Mouse (Mus musculus) heart, adult 2 months (tissue): ENCODE measurements around the gene Perm1.

Experiments used
- CTCF ChIP-seq: fragments of 200-600 bp; IDR thresholded peaks from 2 replicates; pipeline ENCODE4 v1.8.1; 2022; ENCODE audit warnings: antibody characterized with exemption, mild to moderate bottlenecking, moderate library complexity
- EP300 ChIP-seq: fragments of 200-500 bp; IDR thresholded peaks from 2 replicates; pipeline ENCODE4 v1.6.1; 2011; ENCODE audit warnings: low read depth, low read length, control low read depth; ENCODE audit not compliant: insufficient read depth

DNA sequence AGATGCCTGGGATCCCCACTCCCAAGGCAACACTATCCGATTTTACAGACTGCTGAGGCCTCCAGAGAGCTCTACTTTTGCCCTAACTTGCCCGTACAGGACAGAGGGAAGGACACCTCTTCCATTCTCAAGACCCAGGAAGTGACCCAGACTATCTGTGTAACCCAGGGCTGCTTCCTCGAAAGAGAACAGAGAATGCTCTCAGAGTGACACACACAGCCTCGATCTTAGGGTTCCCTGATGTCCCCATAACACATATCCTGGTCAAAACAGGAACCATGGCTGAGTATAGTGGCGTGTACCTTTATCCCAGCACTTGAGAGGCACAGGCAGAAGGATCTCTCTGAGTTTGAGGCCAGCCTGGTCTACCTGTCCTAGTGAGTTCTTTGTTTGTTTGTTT is 31.9 kb upstream of the Perm1 start:
- TF ChIP-seq CTCF (no peak), EP300 (no peak)
